Mouse (Mus musculus) liver, embryonic 16.5 days (tissue): Measurements from ENCODE around the gene Trp53bp1. TPM values are rescaled to one million over a fixed set of nuclear protein-coding genes. Genes with fewer than 3 reads are reported as not detected.

Source experiments
- ATAC-seq: fragments of 200-750 bp; cut with Nextera tagmentation; 2 replicates; pipeline ENCODE4 v1.8.0; 2017; ENCODE audit warnings: low read depth, mild to moderate bottlenecking, moderate number of reproducible peaks, moderate library complexity
- H3K27ac ChIP-seq: fragments of 300-500 bp; sonication (generic); 2 replicates; pipeline ENCODE4 v1.5.1; 2014; ENCODE audit warnings: mild to moderate bottlenecking, low read length
- H3K27me3 ChIP-seq: fragments of 300-500 bp; sonication (generic); 2 replicates; pipeline ENCODE4 v1.6.1; 2014; ENCODE audit warnings: low read depth, low read length, mixed read lengths; ENCODE audit not compliant: control insufficient read depth, insufficient read depth
- H3K36me3 ChIP-seq: fragments of 300-500 bp; sonication (generic); 2 replicates; pipeline ENCODE4 v1.6.1; 2014; ENCODE audit warnings: mild to moderate bottlenecking; ENCODE audit not compliant: control insufficient read depth, insufficient read depth
- H3K4me1 ChIP-seq: fragments of 300-500 bp; sonication (generic); 2 replicates; pipeline ENCODE4 v1.6.1; 2014; ENCODE audit warnings: low read depth, low read length, mixed read lengths; ENCODE audit not compliant: control insufficient read depth
- H3K4me2 ChIP-seq: fragments of 300-500 bp; sonication (generic); 2 replicates; pipeline ENCODE4 v1.6.1; 2014; ENCODE audit warnings: low read depth, low read length, mixed read lengths
- H3K4me3 ChIP-seq: fragments of 300-500 bp; sonication (generic); 2 replicates; pipeline ENCODE4 v1.5.1; 2014; ENCODE audit warnings: low read depth, mild to moderate bottlenecking, low read length
- H3K9ac ChIP-seq: fragments of 300-500 bp; sonication (generic); 2 replicates; pipeline ENCODE4 v1.6.1; 2014; ENCODE audit warnings: low read depth, low read length
- H3K9me3 ChIP-seq: fragments of 300-500 bp; sonication (generic); replicated peaks from 2 replicates; pipeline ENCODE4 v1.6.1; 2016; ENCODE audit warnings: low read length; ENCODE audit not compliant: control insufficient read depth
- WGBS: fragments of 180-500 bp; shearing (Covaris S2); extraction: QIAGEN DNeasy Blood & Tissue Kit; methylation state at CpG from one replicate; pipeline ENCODE4 v1.1.7; 2014; ENCODE audit not compliant: insufficient replicate concordance; 5-methylcytosine and 5-hydroxymethylcytosine counted together
- polyA plus RNA-seq: library from polyadenylated mRNA; unstranded; fragments of >200 nt; fragmentation: Nextera tagmentation; extraction: Ambion mirVana; gene quantifications from 2 replicates; pipeline ENCODE4 v1.2.1, GENCODE M21; 2015

Gene Trp53bp1
- polyA plus RNA-seq, 1 experiment from 2014 or later: 18.9 TPM

DNA sequence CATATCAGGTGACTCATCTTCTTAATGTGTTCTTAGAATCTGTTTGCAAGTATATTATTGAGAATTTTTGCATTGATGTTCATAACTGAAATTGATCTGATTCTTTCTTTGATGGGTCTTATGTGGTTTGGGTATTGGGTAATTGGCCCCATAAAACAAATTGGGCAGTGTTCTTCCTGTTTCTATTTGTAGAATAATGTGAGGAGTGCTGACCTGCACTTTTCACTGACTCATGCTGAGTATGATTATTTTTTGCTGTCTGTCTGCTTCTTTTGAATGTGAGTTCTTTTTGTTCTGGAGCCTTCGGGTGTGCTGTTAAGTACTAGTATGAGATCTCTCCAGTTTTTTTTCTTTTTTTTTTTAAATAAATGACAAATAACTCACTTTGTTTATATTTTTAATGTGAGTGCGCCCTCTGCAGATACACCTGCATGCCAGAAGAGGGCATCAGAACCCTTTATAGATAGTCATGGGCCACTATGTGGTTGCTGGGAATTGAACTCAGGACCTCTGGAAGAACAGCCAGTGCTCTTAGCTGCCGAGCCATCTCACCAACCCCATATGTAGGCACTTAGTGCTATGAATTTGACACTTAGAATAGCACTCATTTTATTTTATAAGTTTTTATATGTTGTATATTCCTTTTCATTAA, 92.3 kb downstream of the Trp53bp1 start:
- H3K27ac ChIP-seq: no peak overlapping the region
- H3K4me2 ChIP-seq: no peak overlapping the region
- no peaks in the 10 kb centered on the region for H3K9me3 ChIP-seq
- H3K4me1 ChIP-seq: no peaks in the 10 kb centered on the region
- ATAC-seq: no peak
- no peak overlapping the region for H3K9ac ChIP-seq
- no peaks in the 10 kb centered on the region for H3K27me3 ChIP-seq
- H3K36me3 ChIP-seq: peaks cover 18% of the 10 kb centered on the region
- H3K4me3 ChIP-seq: no peak overlapping the region
- 81% methylated on average over 3 of the region's 3 CpGs for WGBS

- under 1% methylated on average over 66 of the region's 66 CpGs for WGBS
- Histone ChIP-seq H3K4me1 (peaks cover 22% of the 10 kb centered on the region), H3K36me3 (peaks cover 4% of the 10 kb centered on the region; the same call in 1 of the 2 replicates), H3K27me3 (no peaks in the 10 kb centered on the region), H3K9me3 (no peaks in the 10 kb centered on the region), H3K4me2 (peak within 1 kb of the TSS; percentile 74), H3K27ac (peak within 1 kb of the TSS; percentile 94), H3K4me3 (peak within 1 kb of the TSS; percentile 98), H3K9ac (peak within 1 kb of the TSS; percentile 96)
- peak; percentile 95 for ATAC-seq
Measured at GRCm38 (mm10) chr2:121170980-121171742, 100.0 kb downstream of the Trp53bp1 start, which contains the start of gene Zscan29. Zscan29 (minus strand) TSS chr2:121171125.

DNA sequence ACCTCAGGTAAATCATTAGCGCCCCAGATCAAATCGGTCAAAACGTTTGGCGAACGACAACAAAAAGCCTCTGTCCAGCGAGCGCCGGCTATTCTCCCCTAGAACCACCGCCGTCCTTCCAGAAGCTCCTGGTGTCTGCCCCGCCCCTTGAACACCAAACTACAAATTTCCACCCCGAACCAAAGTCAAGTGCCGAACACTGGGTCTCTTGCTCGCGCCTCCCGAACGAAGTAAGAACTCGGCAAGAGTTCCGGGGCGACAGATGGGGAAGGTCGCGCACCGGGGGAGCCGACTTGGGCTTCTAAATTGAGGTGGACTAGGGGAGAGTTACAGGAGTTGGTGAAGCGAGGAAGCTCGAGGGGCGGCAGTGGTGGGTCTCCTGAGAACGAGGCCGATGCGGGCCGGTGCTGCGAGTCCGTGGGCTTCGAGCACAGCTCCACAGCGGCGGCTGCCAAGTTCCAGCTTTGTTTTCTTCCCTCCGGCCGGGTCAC, 100.7 kb downstream of the Trp53bp1 start, which contains the start of gene Tubgcp4:
Tubgcp4 (plus strand) TSS at position 174 of the 491 bp plus-strand sequence.
- Histone ChIP-seq H3K9ac (peak within 1 kb of the TSS; percentile 96), H3K27me3 (no peaks in the 10 kb centered on the region), H3K9me3 (no peaks in the 10 kb centered on the region), H3K36me3 (peaks cover 7% of the 10 kb centered on the region; the same call in 1 of the 2 replicates), H3K4me2 (peak within 1 kb of the TSS; percentile 74), H3K27ac (peak within 1 kb of the TSS; percentile 94), H3K4me3 (peak within 1 kb of the TSS; percentile 98), H3K4me1 (peaks cover 22% of the 10 kb centered on the region)
- WGBS: under 1% methylated on average over 38 of the region's 38 CpGs
- ATAC-seq: peak; percentile 28

DNA sequence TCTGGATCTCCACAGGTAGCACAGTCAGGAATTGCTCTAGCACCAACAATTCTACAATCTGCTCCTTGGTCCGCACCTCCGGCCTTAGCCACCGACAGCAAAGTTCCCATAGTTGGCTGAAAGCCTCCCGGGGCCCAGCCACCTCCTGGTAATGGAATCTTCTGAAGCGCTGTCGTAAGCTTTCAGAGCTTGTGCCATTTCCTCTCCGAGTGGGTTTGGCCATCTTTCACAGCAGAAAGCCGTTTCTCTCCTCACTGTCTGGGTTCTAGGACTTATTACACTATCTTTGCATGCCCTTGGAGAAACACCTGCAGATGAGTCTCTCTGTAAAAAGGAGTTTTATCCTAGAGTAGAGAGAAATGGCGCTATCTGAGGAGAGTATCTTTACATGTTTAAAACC, 101.3 kb downstream of the Trp53bp1 start:
- peak overlapping the region; percentile 98 for H3K4me3 ChIP-seq
- peaks cover 22% of the 10 kb centered on the region for H3K4me1 ChIP-seq
- 8% methylated on average over 9 of the region's 9 CpGs for WGBS
- peaks cover 5% of the 10 kb centered on the region; the same call in 1 of the 2 replicates for H3K36me3 ChIP-seq
- H3K4me2 ChIP-seq: peak overlapping the region; percentile 74
- no peaks in the 10 kb centered on the region for H3K27me3 ChIP-seq
- peak overlapping the region; percentile 96 for H3K9ac ChIP-seq
- H3K9me3 ChIP-seq: no peaks in the 10 kb centered on the region
- ATAC-seq: no peak
- H3K27ac ChIP-seq: peak overlapping the region; percentile 94

DNA sequence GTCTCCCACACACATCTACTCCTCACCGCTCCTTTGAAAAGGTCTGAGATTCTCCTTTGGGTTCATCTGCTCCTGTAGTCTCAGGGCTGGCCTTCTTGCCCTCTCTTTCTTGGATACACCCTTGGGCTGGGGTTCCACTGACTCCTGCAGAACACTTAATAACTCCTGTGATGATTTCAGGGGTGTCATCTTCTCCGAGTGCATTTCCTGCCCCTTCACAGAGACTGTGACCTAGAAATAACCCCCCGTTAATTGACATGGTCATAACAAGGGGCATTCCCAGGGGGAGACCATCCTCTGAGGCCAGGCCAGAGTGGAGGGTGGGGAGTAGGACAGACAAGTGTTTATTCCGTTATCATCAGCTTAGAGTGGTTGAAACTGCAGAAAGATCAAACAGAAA, 102.0 kb downstream of the Trp53bp1 start:
- H3K9me3 ChIP-seq: no peaks in the 10 kb centered on the region
- H3K9ac ChIP-seq: peak overlapping the region; percentile 10; the same call in 1 of the 2 replicates
- no peak overlapping the region for H3K27ac ChIP-seq
- peak overlapping the region; percentile 74 for H3K4me2 ChIP-seq
- peaks cover 22% of the 10 kb centered on the region for H3K4me1 ChIP-seq
- WGBS: 45% methylated on average over 4 of the region's 4 CpGs
- H3K27me3 ChIP-seq: no peaks in the 10 kb centered on the region
- H3K36me3 ChIP-seq: peaks cover 5% of the 10 kb centered on the region; the same call in 1 of the 2 replicates
- peak overlapping the region; percentile 98 for H3K4me3 ChIP-seq
- no peak for ATAC-seq

DNA sequence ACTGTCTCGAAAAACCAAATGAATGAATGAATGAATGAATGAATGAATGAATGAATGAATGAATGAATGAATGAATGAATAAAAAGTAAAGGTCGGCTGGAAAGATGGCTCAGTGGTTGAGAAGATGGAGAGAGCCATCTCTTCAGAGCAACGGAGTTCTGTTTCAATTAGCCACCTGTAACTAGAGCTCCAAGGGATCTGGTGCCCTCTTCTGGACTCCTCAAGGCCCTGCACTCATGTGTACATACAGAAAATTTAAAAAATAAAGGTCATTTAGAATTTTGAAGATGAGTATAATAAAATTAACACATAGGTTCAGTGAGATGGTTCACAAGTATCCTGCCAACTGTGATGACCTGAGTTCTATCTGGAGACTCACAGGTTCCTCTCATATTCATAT, 118.1 kb downstream of the Trp53bp1 start:
- no peak overlapping the region for H3K9ac ChIP-seq
- H3K4me1 ChIP-seq: no peaks in the 10 kb centered on the region
- 77% methylated on average over 3 of the region's 3 CpGs for WGBS
- H3K4me2 ChIP-seq: no peak overlapping the region
- no peak overlapping the region for H3K4me3 ChIP-seq
- ATAC-seq: no peak
- no peak overlapping the region for H3K27ac ChIP-seq
- H3K36me3 ChIP-seq: peaks cover 14% of the 10 kb centered on the region
- H3K27me3 ChIP-seq: no peaks in the 10 kb centered on the region
- no peaks in the 10 kb centered on the region for H3K9me3 ChIP-seq

DNA sequence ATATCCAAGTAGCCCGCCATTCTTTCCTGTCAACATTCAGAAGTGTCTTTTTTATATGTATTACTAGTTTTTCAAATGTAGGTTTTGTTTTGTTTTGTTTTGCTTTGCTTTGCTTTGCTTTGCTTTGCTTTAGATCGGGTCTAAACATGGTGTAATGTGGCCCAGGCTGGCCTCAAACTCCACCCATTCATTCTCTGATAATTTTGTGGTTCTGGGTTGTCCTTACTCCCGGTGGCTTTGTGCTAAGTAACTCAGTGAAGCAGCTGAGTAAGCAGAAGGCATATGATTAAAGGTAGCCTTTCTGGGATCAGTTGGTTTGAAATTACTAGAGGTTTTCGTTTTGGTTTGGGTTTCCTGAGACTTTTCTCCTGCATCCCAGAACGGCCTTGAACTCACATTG, 121.5 kb downstream of the Trp53bp1 start:
- H3K9ac ChIP-seq: no peak overlapping the region
- H3K4me2 ChIP-seq: no peak overlapping the region
- ATAC-seq: no peak
- 55% methylated on average over 5 of the region's 5 CpGs for WGBS
- no peaks in the 10 kb centered on the region for H3K4me1 ChIP-seq
- H3K27ac ChIP-seq: no peak overlapping the region
- H3K9me3 ChIP-seq: no peaks in the 10 kb centered on the region
- H3K36me3 ChIP-seq: peaks cover 15% of the 10 kb centered on the region
- no peaks in the 10 kb centered on the region for H3K27me3 ChIP-seq
- no peak overlapping the region for H3K4me3 ChIP-seq
